Mouse (Mus musculus): ENCODE measurements around the gene Dynll2. TPM values are rescaled to one million over a fixed set of nuclear protein-coding genes. Genes with fewer than 3 reads are reported as not detected.

The Dynll2 gene
- polyA plus RNA-seq, 1 experiment from 2014 or later = 12.3 TPM

GRCm38 (mm10) chr11:88028193-88028684, 40.9 kb upstream of the Dynll2 start:
- WGBS = 32% methylated on average over 16 of the region's 16 CpGs
- no peaks in the 10 kb centered on the region for H3K4me1 ChIP-seq (ENCODE audit: insufficient read depth, low read depth, low read length)
- H3K36me3 ChIP-seq (ENCODE audit: insufficient read depth, low read length) = no peaks in the 10 kb centered on the region
- H3K9ac ChIP-seq (replicated peaks; ENCODE audit: low read depth) = no peak overlapping the region
- no peak overlapping the region for H3K4me3 ChIP-seq (ENCODE audit: low read depth, low read length)
- TF ChIP-seq EP300 (IDR thresholded peaks at IDR 0.05) (no peak), CTCF (IDR thresholded peaks at IDR 0.05) (no peak)
- no peaks in the 10 kb centered on the region for H3K27me3 ChIP-seq (replicated peaks; ENCODE audit: insufficient read depth, low read length)
- ATAC-seq = no peak
- H3K27ac ChIP-seq (ENCODE audit: low read length) = no peak overlapping the region
- H3K9me3 ChIP-seq (ENCODE audit: low read length) = no peaks in the 10 kb centered on the region
- DNase-seq (ENCODE audit: low spot score) = no peak
- H3K4me2 ChIP-seq (replicated peaks; ENCODE audit: low read depth, low read length) = no peak overlapping the region

DNA sequence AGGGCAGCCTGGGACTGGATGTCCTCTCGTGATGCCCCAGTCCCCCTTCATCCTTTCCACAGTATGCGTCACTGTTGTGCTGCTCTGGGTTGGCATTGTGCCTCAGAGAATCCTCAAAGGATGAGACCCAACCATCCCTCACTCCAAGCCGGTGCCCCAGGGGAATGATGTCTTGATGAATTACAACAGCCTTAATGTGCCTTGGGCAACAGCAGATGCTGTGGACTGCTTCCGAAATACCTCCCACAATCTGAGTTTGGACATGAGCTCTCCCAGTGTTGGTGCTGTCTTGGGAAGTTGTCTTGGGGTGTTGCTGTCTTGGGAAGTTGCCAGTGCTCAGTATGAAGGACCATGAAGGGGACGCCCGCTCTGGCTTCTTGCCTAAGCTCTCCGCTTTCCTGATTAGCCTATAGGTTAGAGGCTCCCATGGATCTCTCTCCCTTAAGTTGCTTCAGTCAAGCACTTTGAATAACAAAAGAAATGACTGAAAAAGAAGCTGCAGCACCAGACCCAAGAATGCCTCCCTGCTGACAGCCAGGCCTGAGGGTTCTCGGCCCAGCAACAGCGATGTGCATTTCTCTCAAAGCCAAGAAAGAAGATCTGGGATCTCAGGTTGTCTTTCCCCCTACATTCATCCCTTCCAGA, 40.2 kb upstream of the Dynll2 start:
- no peak for ATAC-seq
- no peak overlapping the region for H3K27ac ChIP-seq (ENCODE audit: low read length)
- no peaks in the 10 kb centered on the region for H3K27me3 ChIP-seq (replicated peaks; ENCODE audit: insufficient read depth, low read length)
- TF ChIP-seq CTCF (IDR thresholded peaks at IDR 0.05) = no peak
- no peak for TF ChIP-seq EP300 (IDR thresholded peaks at IDR 0.05)
- H3K36me3 ChIP-seq (ENCODE audit: insufficient read depth, low read length) = no peaks in the 10 kb centered on the region
- no peak overlapping the region for H3K9ac ChIP-seq (replicated peaks; ENCODE audit: low read depth)
- DNase-seq (ENCODE audit: low spot score) = no peak
- no peak overlapping the region for H3K4me2 ChIP-seq (replicated peaks; ENCODE audit: low read depth, low read length)
- H3K4me1 ChIP-seq (ENCODE audit: insufficient read depth, low read depth, low read length) = no peaks in the 10 kb centered on the region
- no peaks in the 10 kb centered on the region for H3K9me3 ChIP-seq (ENCODE audit: low read length)
- no peak overlapping the region for H3K4me3 ChIP-seq (ENCODE audit: low read depth, low read length)
- WGBS = 70% methylated on average over 9 of the region's 9 CpGs

DNA sequence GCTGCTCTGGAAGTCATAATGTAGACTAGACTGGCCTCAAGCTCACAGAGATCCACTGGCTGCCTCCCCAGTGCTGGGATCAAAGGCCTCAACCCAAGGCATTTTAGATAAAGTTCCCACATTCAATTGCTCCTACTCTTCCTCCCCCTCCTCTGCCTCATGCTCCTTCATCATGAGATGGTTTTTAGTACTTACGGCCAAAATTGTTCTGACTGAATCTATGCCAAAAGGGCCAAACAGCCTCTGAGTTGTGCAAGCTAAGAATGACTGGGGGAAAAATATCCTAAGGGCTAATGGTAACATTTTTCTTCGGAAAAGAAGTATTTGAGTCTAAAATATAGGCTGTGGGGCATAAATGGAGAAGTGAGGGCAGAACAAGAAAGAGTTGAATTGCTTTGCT, 36.6 kb upstream of the Dynll2 start:
- no peak overlapping the region for H3K4me2 ChIP-seq (replicated peaks; ENCODE audit: low read depth, low read length)
- no peak overlapping the region for H3K27ac ChIP-seq (ENCODE audit: low read length)
- H3K4me3 ChIP-seq (ENCODE audit: low read depth, low read length) = no peak overlapping the region
- DNase-seq (ENCODE audit: low spot score) (no peak), ATAC-seq (no peak)
- no peaks in the 10 kb centered on the region for H3K36me3 ChIP-seq (ENCODE audit: insufficient read depth, low read length)
- H3K9me3 ChIP-seq (ENCODE audit: low read length) = no peaks in the 10 kb centered on the region
- TF ChIP-seq CTCF (IDR thresholded peaks at IDR 0.05) = no peak
- no peak for TF ChIP-seq EP300 (IDR thresholded peaks at IDR 0.05)
- H3K9ac ChIP-seq (replicated peaks; ENCODE audit: low read depth) = no peak overlapping the region
- no peaks in the 10 kb centered on the region for H3K4me1 ChIP-seq (ENCODE audit: insufficient read depth, low read depth, low read length)
- H3K27me3 ChIP-seq (replicated peaks; ENCODE audit: insufficient read depth, low read length) = no peaks in the 10 kb centered on the region
- WGBS = 60% methylated on average over 2 of the region's 2 CpGs

DNA sequence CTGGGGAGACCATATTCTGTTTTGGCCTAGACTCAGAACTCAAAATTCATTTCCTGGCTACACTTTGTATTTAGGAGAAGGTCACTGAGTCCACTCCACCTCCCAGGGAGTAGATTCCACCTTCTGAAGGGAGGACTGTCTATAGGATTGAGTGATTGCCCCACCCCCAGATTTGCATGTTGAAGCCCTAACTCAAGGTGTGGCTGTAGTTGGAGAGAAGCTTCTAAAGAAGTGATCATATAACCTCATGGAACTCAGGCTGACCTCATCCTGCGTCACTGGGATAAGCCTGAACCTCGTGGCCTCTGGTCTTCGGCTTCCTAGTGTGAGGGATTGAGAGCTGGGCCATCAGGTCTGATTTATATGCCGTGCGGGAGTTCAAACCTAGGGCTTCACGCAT, 28.5 kb upstream of the Dynll2 start:
- DNase-seq (ENCODE audit: low spot score) = no peak
- Histone ChIP-seq H3K4me2 (replicated peaks; ENCODE audit: low read depth, low read length) (no peak overlapping the region), H3K27ac (ENCODE audit: low read length) (no peak overlapping the region), H3K9me3 (ENCODE audit: low read length) (no peaks in the 10 kb centered on the region), H3K4me3 (ENCODE audit: low read depth, low read length) (no peak overlapping the region), H3K27me3 (replicated peaks; ENCODE audit: insufficient read depth, low read length) (no peaks in the 10 kb centered on the region), H3K4me1 (ENCODE audit: insufficient read depth, low read depth, low read length) (no peaks in the 10 kb centered on the region), H3K9ac (replicated peaks; ENCODE audit: low read depth) (no peak overlapping the region), H3K36me3 (ENCODE audit: insufficient read depth, low read length) (no peaks in the 10 kb centered on the region)
- 82% methylated on average over 6 of the region's 6 CpGs for WGBS
- TF ChIP-seq CTCF (IDR thresholded peaks at IDR 0.05) = no peak
- TF ChIP-seq EP300 (IDR thresholded peaks at IDR 0.05) = no peak
- ATAC-seq = no peak

DNA sequence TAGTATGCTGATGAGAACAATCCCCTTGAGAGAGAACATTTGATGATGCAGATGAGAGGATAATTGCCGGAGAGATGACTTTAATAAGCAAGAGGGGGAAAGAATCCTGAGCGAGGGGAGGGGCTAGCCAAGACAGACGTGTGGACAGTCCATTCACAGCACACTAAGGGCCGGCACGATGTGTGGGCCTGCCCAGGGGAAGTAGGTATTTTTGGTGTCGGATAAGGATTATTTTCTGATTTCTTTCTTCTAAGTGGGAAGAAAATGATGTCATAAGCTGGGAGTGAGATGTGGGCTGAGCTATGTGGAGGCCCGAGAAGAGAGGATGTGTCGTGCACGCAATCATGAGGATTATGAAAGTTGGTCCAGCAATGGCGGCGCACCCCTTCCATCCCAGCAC, 27.8 kb upstream of the Dynll2 start:
- Histone ChIP-seq H3K27me3 (replicated peaks; ENCODE audit: insufficient read depth, low read length) (no peaks in the 10 kb centered on the region), H3K4me3 (ENCODE audit: low read depth, low read length) (no peak overlapping the region), H3K27ac (ENCODE audit: low read length) (no peak overlapping the region), H3K4me2 (replicated peaks; ENCODE audit: low read depth, low read length) (no peak overlapping the region), H3K4me1 (ENCODE audit: insufficient read depth, low read depth, low read length) (no peaks in the 10 kb centered on the region), H3K36me3 (ENCODE audit: insufficient read depth, low read length) (no peaks in the 10 kb centered on the region), H3K9ac (replicated peaks; ENCODE audit: low read depth) (no peak overlapping the region), H3K9me3 (ENCODE audit: low read length) (no peaks in the 10 kb centered on the region)
- DNase-seq (ENCODE audit: low spot score) (no peak), ATAC-seq (no peak)
- TF ChIP-seq EP300 (IDR thresholded peaks at IDR 0.05) (no peak), CTCF (IDR thresholded peaks at IDR 0.05) (no peak)
- 84% methylated on average over 11 of the region's 11 CpGs for WGBS

DNA sequence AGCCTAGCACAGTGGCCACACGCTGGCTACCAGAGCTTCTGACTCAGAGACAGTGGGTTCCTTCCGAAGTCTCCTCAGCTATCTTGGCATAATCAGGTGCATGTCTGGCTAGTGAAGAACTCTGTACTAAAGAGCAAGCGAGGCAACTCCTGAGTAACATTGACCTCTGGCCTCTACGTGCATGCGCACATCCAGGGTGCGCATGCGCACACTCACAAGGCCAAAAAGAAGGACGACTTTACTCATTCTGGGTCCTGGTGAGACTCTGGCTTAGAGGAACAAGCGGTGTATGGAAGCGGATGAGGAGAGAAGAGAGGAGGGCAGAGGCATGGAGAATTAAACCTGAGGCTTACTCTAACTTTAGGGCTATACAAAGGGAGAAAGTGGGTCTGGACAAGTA, 26.3 kb upstream of the Dynll2 start:
- ATAC-seq (no peak), DNase-seq (ENCODE audit: low spot score) (no peak)
- TF ChIP-seq CTCF (IDR thresholded peaks at IDR 0.05) = no peak
- no peak for TF ChIP-seq EP300 (IDR thresholded peaks at IDR 0.05)
- H3K9me3 ChIP-seq (ENCODE audit: low read length) = no peaks in the 10 kb centered on the region
- no peak overlapping the region for H3K4me3 ChIP-seq (ENCODE audit: low read depth, low read length)
- WGBS = 87% methylated on average over 10 of the region's 10 CpGs
- no peak overlapping the region for H3K4me2 ChIP-seq (replicated peaks; ENCODE audit: low read depth, low read length)
- no peak overlapping the region for H3K27ac ChIP-seq (ENCODE audit: low read length)
- no peaks in the 10 kb centered on the region for H3K4me1 ChIP-seq (ENCODE audit: insufficient read depth, low read depth, low read length)
- H3K36me3 ChIP-seq (ENCODE audit: insufficient read depth, low read length) = no peaks in the 10 kb centered on the region
- H3K9ac ChIP-seq (replicated peaks; ENCODE audit: low read depth) = no peak overlapping the region
- no peaks in the 10 kb centered on the region for H3K27me3 ChIP-seq (replicated peaks; ENCODE audit: insufficient read depth, low read length)

Measured in lung, postnatal 0 days (tissue).